Mouse (Mus musculus): ENCODE measurements at regions not wholly inside any gene's neighbourhood (a gene's known extent, or its start where the extent isn't known, plus 50 kb on each side); places are given as distances from the start of the nearest gene placed in this dataset.

GRCm38 (mm10) chr9:47962589-47962988 lies 199.2 kb upstream of the Nxpe4 start:
- H3K27me3 ChIP-seq (ENCODE audit: control insufficient read depth, insufficient read depth, low read length): no peaks in the 10 kb centered on the region
- H3K4me1 ChIP-seq (ENCODE audit: control insufficient read depth, insufficient read depth, low read length): no peaks in the 10 kb centered on the region
- TF ChIP-seq CTCF (IDR thresholded peaks at IDR 0.05) (no peak), EP300 (IDR thresholded peaks at IDR 0.05; ENCODE audit: insufficient read depth, low read depth, low read length) (no peak), POLR2A (IDR thresholded peaks at IDR 0.05; ENCODE audit: insufficient read depth, low read depth, low read length) (no peak)
- intact Hi-C loops (cut with DNase I): no loop called here
- H3K27ac ChIP-seq: no peak overlapping the region
- H3K4me3 ChIP-seq: no peak overlapping the region
- 78% methylated on average over 4 of the region's 4 CpGs for WGBS
- DNase-seq: no peak
- H3K36me3 ChIP-seq (ENCODE audit: control insufficient read depth, insufficient read depth, low read length): no peaks in the 10 kb centered on the region
- no peaks in the 10 kb centered on the region for H3K79me2 ChIP-seq (replicated peaks; ENCODE audit: control insufficient read depth, insufficient read depth, low read length)
- no peak overlapping the region for H3K9ac ChIP-seq (ENCODE audit: low read depth, low read length)

- H3K79me2 ChIP-seq (replicated peaks; ENCODE audit: control insufficient read depth, insufficient read depth, low read length): no peaks in the 10 kb centered on the region
- WGBS: 53% methylated on average over 12 of the region's 12 CpGs
- TF ChIP-seq CTCF (IDR thresholded peaks at IDR 0.05) (no peak), EP300 (IDR thresholded peaks at IDR 0.05; ENCODE audit: insufficient read depth, low read depth, low read length) (no peak), POLR2A (IDR thresholded peaks at IDR 0.05; ENCODE audit: insufficient read depth, low read depth, low read length) (no peak)
- H3K4me3 ChIP-seq: no peak overlapping the region
- no peaks in the 10 kb centered on the region for H3K4me1 ChIP-seq (ENCODE audit: control insufficient read depth, insufficient read depth, low read length)
- no peak for DNase-seq
- intact Hi-C loops (cut with DNase I): no loop called here
- no peak overlapping the region for H3K27ac ChIP-seq
- no peaks in the 10 kb centered on the region for H3K36me3 ChIP-seq (ENCODE audit: control insufficient read depth, insufficient read depth, low read length)
- no peaks in the 10 kb centered on the region for H3K27me3 ChIP-seq (ENCODE audit: control insufficient read depth, insufficient read depth, low read length)
- no peak overlapping the region for H3K9ac ChIP-seq (ENCODE audit: low read depth, low read length)
Observed at GRCm38 (mm10) chr9:47973130-47973529, 188.7 kb upstream of the Nxpe4 start.

GRCm38 (mm10) chr9:47985356-47986111 lies 176.3 kb upstream of the Nxpe4 start:
- Histone ChIP-seq H3K4me3 (no peak overlapping the region), H3K79me2 (replicated peaks; ENCODE audit: control insufficient read depth, insufficient read depth, low read length) (no peaks in the 10 kb centered on the region), H3K27me3 (ENCODE audit: control insufficient read depth, insufficient read depth, low read length) (no peaks in the 10 kb centered on the region), H3K27ac (no peak overlapping the region), H3K9ac (ENCODE audit: low read depth, low read length) (no peak overlapping the region), H3K4me1 (ENCODE audit: control insufficient read depth, insufficient read depth, low read length) (no peaks in the 10 kb centered on the region), H3K36me3 (ENCODE audit: control insufficient read depth, insufficient read depth, low read length) (no peaks in the 10 kb centered on the region)
- no peak for TF ChIP-seq EP300 (IDR thresholded peaks at IDR 0.05; ENCODE audit: insufficient read depth, low read depth, low read length)
- TF ChIP-seq CTCF (IDR thresholded peaks at IDR 0.05): no peak
- TF ChIP-seq POLR2A (IDR thresholded peaks at IDR 0.05; ENCODE audit: insufficient read depth, low read depth, low read length): no peak
- 75% methylated on average over 11 of the region's 11 CpGs for WGBS
- no peak for DNase-seq
- intact Hi-C loops (cut with DNase I): no loop called here

GRCm38 (mm10) chr9:47987266-47987665 lies 174.6 kb upstream of the Nxpe4 start:
- H3K4me1 ChIP-seq (ENCODE audit: control insufficient read depth, insufficient read depth, low read length): no peaks in the 10 kb centered on the region
- H3K4me3 ChIP-seq: no peak overlapping the region
- no peaks in the 10 kb centered on the region for H3K36me3 ChIP-seq (ENCODE audit: control insufficient read depth, insufficient read depth, low read length)
- no peak overlapping the region for H3K9ac ChIP-seq (ENCODE audit: low read depth, low read length)
- no peaks in the 10 kb centered on the region for H3K79me2 ChIP-seq (replicated peaks; ENCODE audit: control insufficient read depth, insufficient read depth, low read length)
- no peak overlapping the region for H3K27ac ChIP-seq
- intact Hi-C loops (cut with DNase I): no loop called here
- TF ChIP-seq CTCF (IDR thresholded peaks at IDR 0.05) (no peak), EP300 (IDR thresholded peaks at IDR 0.05; ENCODE audit: insufficient read depth, low read depth, low read length) (no peak), POLR2A (IDR thresholded peaks at IDR 0.05; ENCODE audit: insufficient read depth, low read depth, low read length) (no peak)
- no peak for DNase-seq
- 92% methylated on average over 4 of the region's 4 CpGs for WGBS
- H3K27me3 ChIP-seq (ENCODE audit: control insufficient read depth, insufficient read depth, low read length): no peaks in the 10 kb centered on the region

GRCm38 (mm10) chr9:47994671-47995070 lies 167.2 kb upstream of the Nxpe4 start:
- H3K9ac ChIP-seq (ENCODE audit: low read depth, low read length): no peak overlapping the region
- TF ChIP-seq POLR2A (IDR thresholded peaks at IDR 0.05; ENCODE audit: insufficient read depth, low read depth, low read length) (no peak), CTCF (IDR thresholded peaks at IDR 0.05) (no peak), EP300 (IDR thresholded peaks at IDR 0.05; ENCODE audit: insufficient read depth, low read depth, low read length) (no peak)
- 47% methylated on average over 4 of the region's 4 CpGs for WGBS
- H3K4me1 ChIP-seq (ENCODE audit: control insufficient read depth, insufficient read depth, low read length): no peaks in the 10 kb centered on the region
- H3K36me3 ChIP-seq (ENCODE audit: control insufficient read depth, insufficient read depth, low read length): no peaks in the 10 kb centered on the region
- H3K27ac ChIP-seq: no peak overlapping the region
- H3K79me2 ChIP-seq (replicated peaks; ENCODE audit: control insufficient read depth, insufficient read depth, low read length): no peaks in the 10 kb centered on the region
- intact Hi-C loops (cut with DNase I): no loop called here
- no peaks in the 10 kb centered on the region for H3K27me3 ChIP-seq (ENCODE audit: control insufficient read depth, insufficient read depth, low read length)
- H3K4me3 ChIP-seq: no peak overlapping the region
- no peak for DNase-seq

GRCm38 (mm10) chr9:47999632-48000031 lies 162.2 kb upstream of the Nxpe4 start:
- intact Hi-C loops (cut with DNase I): no loop called here
- DNase-seq: no peak
- no peak overlapping the region for H3K9ac ChIP-seq (ENCODE audit: low read depth, low read length)
- no peaks in the 10 kb centered on the region for H3K36me3 ChIP-seq (ENCODE audit: control insufficient read depth, insufficient read depth, low read length)
- H3K27ac ChIP-seq: no peak overlapping the region
- no peaks in the 10 kb centered on the region for H3K27me3 ChIP-seq (ENCODE audit: control insufficient read depth, insufficient read depth, low read length)
- TF ChIP-seq POLR2A (IDR thresholded peaks at IDR 0.05; ENCODE audit: insufficient read depth, low read depth, low read length): no peak
- no peak for TF ChIP-seq CTCF (IDR thresholded peaks at IDR 0.05)
- no peak for TF ChIP-seq EP300 (IDR thresholded peaks at IDR 0.05; ENCODE audit: insufficient read depth, low read depth, low read length)
- H3K79me2 ChIP-seq (replicated peaks; ENCODE audit: control insufficient read depth, insufficient read depth, low read length): no peaks in the 10 kb centered on the region
- no peaks in the 10 kb centered on the region for H3K4me1 ChIP-seq (ENCODE audit: control insufficient read depth, insufficient read depth, low read length)
- 90% methylated on average over 12 of the region's 12 CpGs for WGBS
- H3K4me3 ChIP-seq: no peak overlapping the region
